Mouse (Mus musculus) liver, embryonic 15.5 days (tissue): Measurements from ENCODE around the gene Epn3. TPM values are rescaled to one million over a fixed set of nuclear protein-coding genes. Genes with fewer than 3 reads are reported as not detected.

Experiments used
- ATAC-seq: fragments of 200-750 bp; cut with Nextera tagmentation; 2 replicates; pipeline ENCODE4 v1.8.0; 2017; ENCODE audit warnings: moderate number of reproducible peaks, mild to moderate bottlenecking, moderate library complexity; ENCODE audit not compliant: insufficient read depth
- H3K27ac ChIP-seq: fragments of 300-500 bp; sonication (generic); replicated peaks from 2 replicates; pipeline ENCODE4 v1.5.1; 2015; ENCODE audit warnings: mild to moderate bottlenecking, inconsistent platforms
- H3K27me3 ChIP-seq: fragments of 300-500 bp; sonication (generic); 2 replicates; pipeline ENCODE4 v1.6.1; 2015; ENCODE audit warnings: mild to moderate bottlenecking, inconsistent platforms
- H3K36me3 ChIP-seq: fragments of 300-500 bp; sonication (generic); replicated peaks from 2 replicates; pipeline ENCODE4 v1.6.1; 2015; ENCODE audit warnings: moderate library complexity, mild to moderate bottlenecking, inconsistent platforms
- H3K4me1 ChIP-seq: fragments of 300-500 bp; sonication (generic); replicated peaks from 2 replicates; pipeline ENCODE4 v1.6.1; 2015; ENCODE audit warnings: inconsistent platforms
- H3K4me2 ChIP-seq: fragments of 300-500 bp; sonication (generic); 2 replicates; pipeline ENCODE4 v1.6.1; 2015; ENCODE audit warnings: moderate library complexity, mild to moderate bottlenecking, inconsistent platforms
- H3K4me3 ChIP-seq: fragments of 300-500 bp; sonication (generic); replicated peaks from 2 replicates; pipeline ENCODE4 v1.5.1; 2015; ENCODE audit warnings: mild to moderate bottlenecking, inconsistent platforms
- H3K9ac ChIP-seq: fragments of 300-500 bp; sonication (generic); 2 replicates; pipeline ENCODE4 v1.6.1; 2015; ENCODE audit warnings: moderate library complexity, mild to moderate bottlenecking, inconsistent platforms
- H3K9me3 ChIP-seq: fragments of 300-500 bp; sonication (generic); replicated peaks from 2 replicates; pipeline ENCODE4 v1.6.1; 2016; ENCODE audit warnings: inconsistent platforms
- WGBS: fragments of 180-500 bp; shearing (Covaris S2); methylation state at CpG from one replicate; pipeline ENCODE4 v1.1.7; 2015; ENCODE audit warnings: mixed read lengths; ENCODE audit not compliant: insufficient replicate concordance; 5-methylcytosine and 5-hydroxymethylcytosine counted together
- polyA plus RNA-seq: library from polyadenylated mRNA; unstranded; fragments of >200 nt; fragmentation: Nextera tagmentation; extraction: Ambion mirVana; gene quantifications from 2 replicates; pipeline ENCODE4 v1.2.1, GENCODE M21; 2015

Epn3 gene
- polyA plus RNA-seq, 1 experiment from 2014 or later: 0.09 TPM

GRCm38 (mm10) chr11:94480382-94480781 lies 19.4 kb downstream of the Epn3 start:
- Histone ChIP-seq H3K27ac (no peak overlapping the region), H3K4me2 (no peak overlapping the region), H3K4me1 (no peaks in the 10 kb centered on the region), H3K9ac (no peak overlapping the region), H3K36me3 (no peaks in the 10 kb centered on the region), H3K9me3 (no peaks in the 10 kb centered on the region), H3K4me3 (no peak overlapping the region), H3K27me3 (peaks cover 87% of the 10 kb centered on the region)
- no peak for ATAC-seq
- 72% methylated on average over 9 of the region's 9 CpGs for WGBS

GRCm38 (mm10) chr11:94477651-94478050 lies 22.1 kb downstream of the Epn3 start:
- H3K9me3 ChIP-seq: no peaks in the 10 kb centered on the region
- H3K9ac ChIP-seq: no peak overlapping the region
- peaks cover 95% of the 10 kb centered on the region for H3K27me3 ChIP-seq
- no peak overlapping the region for H3K4me3 ChIP-seq
- 48% methylated on average over 6 of the region's 6 CpGs for WGBS
- no peaks in the 10 kb centered on the region for H3K36me3 ChIP-seq
- H3K27ac ChIP-seq: no peak overlapping the region
- peaks cover 22% of the 10 kb centered on the region for H3K4me1 ChIP-seq
- no peak overlapping the region for H3K4me2 ChIP-seq
- ATAC-seq: no peak

DNA sequence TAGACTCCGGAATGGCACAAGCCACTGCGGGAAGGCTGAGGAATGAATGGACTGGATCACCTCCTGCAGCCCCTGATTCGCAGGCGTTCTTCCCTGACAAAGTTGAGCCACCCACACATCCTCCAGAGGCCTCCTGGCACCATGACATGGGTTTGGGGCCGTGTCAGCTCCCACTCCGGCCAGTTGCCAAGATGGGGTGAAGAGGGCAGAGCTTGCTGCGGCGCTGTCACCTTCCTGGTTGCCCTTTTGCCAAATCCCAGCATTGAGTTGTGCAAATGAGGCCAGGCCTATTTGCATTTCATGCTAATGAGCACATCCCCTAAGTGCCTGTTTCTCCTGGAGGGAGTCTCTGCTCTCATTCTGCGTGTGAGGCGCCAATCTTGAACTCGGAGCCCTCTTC lies 24.1 kb downstream of the Epn3 start:
- H3K27ac ChIP-seq: no peak overlapping the region
- H3K36me3 ChIP-seq: no peaks in the 10 kb centered on the region
- H3K9ac ChIP-seq: no peak overlapping the region
- no peak overlapping the region for H3K4me3 ChIP-seq
- no peak overlapping the region for H3K4me2 ChIP-seq
- peaks cover 25% of the 10 kb centered on the region for H3K4me1 ChIP-seq
- H3K9me3 ChIP-seq: no peaks in the 10 kb centered on the region
- ATAC-seq: no peak
- peaks cover 100% of the 10 kb centered on the region for H3K27me3 ChIP-seq
- 16% methylated on average over 11 of the region's 11 CpGs for WGBS

GRCm38 (mm10) chr11:94474544-94474910 lies 25.2 kb downstream of the Epn3 start:
- Histone ChIP-seq H3K4me1 (peaks cover 25% of the 10 kb centered on the region), H3K27me3 (peaks cover 100% of the 10 kb centered on the region), H3K9me3 (no peaks in the 10 kb centered on the region), H3K36me3 (no peaks in the 10 kb centered on the region), H3K27ac (no peak overlapping the region), H3K9ac (no peak overlapping the region), H3K4me3 (peak overlapping the region; percentile 47), H3K4me2 (peak overlapping the region; percentile 75)
- no peak for ATAC-seq
- WGBS: 2% methylated on average over 11 of the region's 11 CpGs

- H3K27me3 ChIP-seq: peaks cover 100% of the 10 kb centered on the region
- H3K9ac ChIP-seq: no peak within 1 kb of the TSS
- no peak within 1 kb of the TSS for H3K27ac ChIP-seq
- peak within 1 kb of the TSS; percentile 47 for H3K4me3 ChIP-seq
- ATAC-seq: peak; percentile 80
- H3K36me3 ChIP-seq: no peaks in the 10 kb centered on the region
- under 1% methylated on average over 64 of the region's 71 CpGs for WGBS
- no peaks in the 10 kb centered on the region for H3K9me3 ChIP-seq
- H3K4me2 ChIP-seq: peak within 1 kb of the TSS; percentile 75
- H3K4me1 ChIP-seq: peaks cover 25% of the 10 kb centered on the region
Measured at GRCm38 (mm10) chr11:94473707-94474543, 25.8 kb downstream of the Epn3 start, which contains the start of gene Cacna1g. Gene Cacna1g, minus strand, starts transcription at chr11:94474198.

DNA sequence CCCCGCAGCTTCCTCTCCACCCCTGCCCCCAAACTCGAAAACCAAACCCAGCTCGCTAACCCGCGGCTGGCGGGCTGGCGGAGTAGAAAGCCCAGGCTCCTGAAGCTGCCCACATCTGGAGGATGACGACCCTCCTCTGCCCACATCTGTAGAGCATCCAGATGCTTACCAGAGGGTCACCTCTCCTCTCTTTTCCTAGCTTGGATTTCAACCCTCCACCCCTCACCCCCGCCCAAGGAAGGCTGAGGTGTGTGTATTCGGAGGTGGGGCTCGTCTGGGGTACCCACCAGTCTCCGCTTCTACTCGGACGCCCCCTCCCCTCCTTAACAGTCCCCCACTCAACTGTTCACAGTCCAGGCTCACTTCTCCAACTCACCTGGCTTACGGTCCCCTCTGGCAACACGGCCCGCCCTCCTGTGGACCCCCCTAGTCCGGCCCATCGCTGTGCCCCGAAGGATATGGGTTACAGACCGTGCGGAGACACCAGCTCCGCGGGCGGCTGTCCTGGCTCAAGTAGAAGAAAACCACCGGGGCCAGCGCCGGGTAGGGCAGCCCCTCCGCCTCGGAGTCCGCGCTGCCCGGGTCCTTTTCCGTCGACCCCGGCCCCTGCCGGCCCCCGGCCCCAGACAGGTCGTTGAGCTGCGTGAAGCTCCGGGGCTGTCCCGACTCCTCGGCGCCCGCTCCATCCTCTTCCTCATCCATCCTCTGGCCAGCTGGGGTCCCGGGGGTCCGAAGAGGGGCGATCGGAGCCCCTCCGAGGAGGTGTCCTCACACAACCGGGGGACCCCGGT lies 26.7 kb downstream of the Epn3 start:
- Histone ChIP-seq H3K9me3 (no peaks in the 10 kb centered on the region), H3K27me3 (peaks cover 98% of the 10 kb centered on the region), H3K36me3 (no peaks in the 10 kb centered on the region), H3K4me2 (peak overlapping the region; percentile 75), H3K4me1 (peaks cover 25% of the 10 kb centered on the region), H3K4me3 (peak overlapping the region; percentile 47), H3K27ac (no peak overlapping the region), H3K9ac (no peak overlapping the region)
- ATAC-seq: no peak
- 1% methylated on average over 45 of the region's 52 CpGs for WGBS

DNA sequence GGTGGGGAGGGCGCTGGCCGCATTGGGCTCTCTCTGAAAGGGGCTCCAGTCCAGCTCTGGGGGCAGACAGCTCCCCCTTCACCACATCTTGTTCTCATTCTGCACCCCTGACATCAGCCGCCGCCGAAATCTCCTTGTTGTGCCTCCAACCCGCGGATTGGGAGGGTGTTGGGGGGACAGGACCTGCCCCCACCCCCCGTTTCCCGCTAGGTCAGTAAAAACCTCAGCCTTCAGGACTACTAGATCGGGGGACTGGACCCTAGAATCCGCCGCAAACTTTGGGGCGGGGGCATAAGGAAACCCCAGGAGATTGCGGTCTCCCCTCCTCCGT lies 27.2 kb downstream of the Epn3 start:
- H3K27ac ChIP-seq: no peak overlapping the region
- ATAC-seq: no peak
- H3K4me1 ChIP-seq: peaks cover 25% of the 10 kb centered on the region
- no peak overlapping the region for H3K4me3 ChIP-seq
- H3K27me3 ChIP-seq: peaks cover 96% of the 10 kb centered on the region
- H3K9ac ChIP-seq: no peak overlapping the region
- no peaks in the 10 kb centered on the region for H3K9me3 ChIP-seq
- no peaks in the 10 kb centered on the region for H3K36me3 ChIP-seq
- WGBS: under 1% methylated on average over 15 of the region's 15 CpGs
- 0 out of 2 replicates have a peak overlapping the region, but pooled peaks have one; percentile 75 for H3K4me2 ChIP-seq

DNA sequence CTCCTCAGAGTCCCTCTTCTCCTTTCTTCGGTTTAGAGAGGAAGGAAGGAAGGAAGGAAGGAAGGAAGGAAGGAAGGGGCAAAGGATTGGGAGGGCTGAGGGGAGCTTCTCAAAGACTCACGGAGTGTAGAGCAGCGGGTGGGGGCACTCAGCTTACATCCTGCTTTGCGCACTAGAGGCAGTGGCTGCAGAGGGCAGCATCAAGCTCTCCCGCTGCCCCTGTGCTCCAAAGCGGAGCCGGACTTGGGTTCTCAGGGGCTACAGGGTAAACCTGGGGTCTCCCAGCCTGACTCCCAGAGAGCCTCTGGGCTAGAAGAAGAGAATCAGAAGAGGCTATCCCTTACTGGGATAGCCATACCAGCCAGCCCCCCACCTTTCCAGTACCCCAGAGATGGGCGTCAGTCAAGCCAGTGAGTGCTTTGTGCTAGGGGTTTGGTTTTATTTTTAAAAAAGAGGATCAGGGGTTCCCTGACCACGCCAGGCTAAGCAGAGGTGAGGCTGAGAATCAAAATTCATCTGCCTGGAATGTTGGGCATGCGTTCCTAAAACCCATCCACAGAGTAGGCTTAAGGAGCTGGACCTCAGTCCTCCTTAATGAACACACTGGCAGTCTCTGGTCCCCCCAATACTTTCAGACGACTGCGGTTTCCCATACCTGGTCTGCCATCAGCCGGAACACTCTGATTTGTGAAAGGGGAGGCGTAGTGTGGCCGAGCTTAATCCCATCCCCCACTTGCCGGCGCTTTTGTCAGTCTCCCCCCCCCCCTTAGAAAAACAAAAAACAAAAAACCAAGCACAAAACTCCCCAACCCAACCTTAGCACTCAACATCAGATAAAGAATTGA lies 27.8 kb downstream of the Epn3 start:
- H3K36me3 ChIP-seq: no peaks in the 10 kb centered on the region
- H3K4me1 ChIP-seq: peaks cover 25% of the 10 kb centered on the region
- H3K4me2 ChIP-seq: no peak overlapping the region
- ATAC-seq: no peak
- no peak overlapping the region for H3K27ac ChIP-seq
- 5% methylated on average over 17 of the region's 17 CpGs for WGBS
- H3K9me3 ChIP-seq: no peaks in the 10 kb centered on the region
- no peak overlapping the region for H3K4me3 ChIP-seq
- peaks cover 96% of the 10 kb centered on the region for H3K27me3 ChIP-seq
- no peak overlapping the region for H3K9ac ChIP-seq

GRCm38 (mm10) chr11:94470391-94470790 lies 29.4 kb downstream of the Epn3 start:
- 54% methylated on average over 6 of the region's 7 CpGs for WGBS
- Histone ChIP-seq H3K4me1 (peaks cover 25% of the 10 kb centered on the region), H3K4me3 (no peak overlapping the region), H3K27me3 (peaks cover 90% of the 10 kb centered on the region), H3K4me2 (no peak overlapping the region), H3K9ac (no peak overlapping the region), H3K9me3 (no peaks in the 10 kb centered on the region), H3K27ac (no peak overlapping the region), H3K36me3 (no peaks in the 10 kb centered on the region)
- no peak for ATAC-seq

- no peak for ATAC-seq
- Histone ChIP-seq H3K4me2 (no peak overlapping the region), H3K9ac (no peak overlapping the region), H3K27me3 (peaks cover 85% of the 10 kb centered on the region), H3K27ac (no peak overlapping the region), H3K4me1 (peaks cover 20% of the 10 kb centered on the region), H3K9me3 (no peaks in the 10 kb centered on the region), H3K4me3 (no peak overlapping the region), H3K36me3 (no peaks in the 10 kb centered on the region)
- WGBS: 41% methylated on average over 9 of the region's 9 CpGs
Measured at GRCm38 (mm10) chr11:94469136-94470064, 30.4 kb downstream of the Epn3 start.
